Mouse (Mus musculus): Measurements from ENCODE around the gene BC048679.

Gene BC048679

GRCm38 (mm10) chr7:81476833-81477232, 21.2 kb downstream of the BC048679 start:
- peak; percentile 7 for DNase-seq (ENCODE audit: low spot score)

DNA sequence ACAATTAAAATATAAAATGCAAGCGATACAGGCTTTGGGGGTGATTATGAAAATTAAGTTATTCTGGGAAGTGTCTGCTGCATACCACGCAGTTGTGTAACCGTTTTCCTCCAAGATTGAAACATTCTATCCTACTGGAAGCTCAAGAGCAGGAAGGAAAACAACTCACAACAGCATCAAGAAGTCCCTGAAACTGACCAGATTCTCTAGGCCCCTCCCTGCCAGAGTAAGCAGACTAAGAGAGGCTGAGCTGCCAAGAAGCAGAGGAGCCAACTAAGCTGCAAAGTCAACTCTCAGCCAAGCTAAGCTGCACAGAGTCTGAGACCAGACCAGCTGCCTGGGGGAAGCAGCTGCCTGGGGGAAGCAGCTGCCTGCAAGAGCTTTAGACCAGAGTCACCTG, 22.9 kb downstream of the BC048679 start:
- no peak for DNase-seq (ENCODE audit: low spot score)

DNA sequence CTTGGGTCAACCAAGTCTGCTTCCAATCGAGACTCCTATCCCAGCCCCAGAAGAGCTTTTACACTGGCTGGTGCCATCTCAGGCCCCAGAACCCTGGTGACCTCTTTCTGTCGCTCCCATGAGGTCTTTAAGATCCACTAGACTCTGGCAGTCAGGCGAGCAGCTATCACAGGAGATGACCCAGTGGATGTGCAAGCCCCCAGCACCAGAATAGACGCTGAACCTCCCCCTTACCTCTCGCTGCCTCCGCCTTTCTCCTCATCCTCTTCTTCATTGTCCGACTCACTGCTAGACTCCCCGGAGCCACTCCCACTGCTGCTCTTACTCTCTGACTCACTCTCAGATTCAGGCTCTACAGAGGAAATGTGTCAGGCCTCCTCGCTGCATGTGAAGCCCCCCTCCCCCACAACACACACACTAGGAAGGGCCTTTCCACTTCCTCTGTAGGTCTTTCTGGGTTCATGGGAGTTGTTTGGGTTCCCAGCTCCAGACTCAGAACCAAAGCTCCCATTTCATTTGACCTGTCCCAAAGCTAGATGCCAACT, 33.1 kb downstream of the BC048679 start:
- no peak for DNase-seq (ENCODE audit: low spot score)

- peak; percentile 21 for DNase-seq (ENCODE audit: low spot score)
Observed at GRCm38 (mm10) chr7:81464116-81464515, 34.0 kb downstream of the BC048679 start.

- no peak for DNase-seq (ENCODE audit: low spot score)
Observed at GRCm38 (mm10) chr7:81462815-81463214, 35.3 kb downstream of the BC048679 start.

- DNase-seq (ENCODE audit: low spot score), result peak; percentile 32
Observed at GRCm38 (mm10) chr7:81455155-81455651, 42.9 kb downstream of the BC048679 start, which contains the start of gene Cpeb1. Cpeb1 (minus strand) TSS chr7:81455465.

- peak; percentile 59 for DNase-seq (ENCODE audit: low spot score)
Observed at GRCm38 (mm10) chr7:81454331-81455039, 43.6 kb downstream of the BC048679 start.

GRCm38 (mm10) chr7:81453443-81454274, 44.4 kb downstream of the BC048679 start:
- peak; percentile 35 for DNase-seq (ENCODE audit: low spot score)

GRCm38 (mm10) chr7:81452971-81453441, 45.1 kb downstream of the BC048679 start:
- DNase-seq (ENCODE audit: low spot score), result peak; percentile 11

All from yolk sac, embryonic 10.5 days (tissue).